Mouse (Mus musculus): ENCODE data around the gene Srsf9.

Srsf9 gene

GRCm38 (mm10) chr5:115326256-115326831 lies 633 bp upstream of the Srsf9 start:
- DNase-seq = no peak

GRCm38 (mm10) chr5:115327610-115328548 lies 902 bp downstream of the Srsf9 start:
- DNase-seq = peak; percentile 46

GRCm38 (mm10) chr5:115330955-115331354 lies 4.0 kb downstream of the Srsf9 start:
- no peak for DNase-seq

- no peak for DNase-seq
Measured at GRCm38 (mm10) chr5:115333626-115334025, 6.6 kb downstream of the Srsf9 start.

GRCm38 (mm10) chr5:115340007-115340406 lies 13.0 kb downstream of the Srsf9 start:
- no peak for DNase-seq

GRCm38 (mm10) chr5:115340577-115341313 lies 13.8 kb downstream of the Srsf9 start, which contains the start of the genes Gatc and Triap1:
Gene Gatc, minus strand, starts transcription at chr5:115341178.
Gene Triap1, plus strand, starts transcription at chr5:115341225.
- peak; percentile 94 for DNase-seq

- no peak for DNase-seq
Measured at GRCm38 (mm10) chr5:115341314-115342165, 14.6 kb downstream of the Srsf9 start.

GRCm38 (mm10) chr5:115347564-115347963 lies 20.6 kb downstream of the Srsf9 start:
- DNase-seq = peak; percentile 80

GRCm38 (mm10) chr5:115348546-115349224 lies 21.7 kb downstream of the Srsf9 start, which contains the start of gene Cox6a1:
Gene Cox6a1, minus strand, starts transcription at chr5:115348981.
- DNase-seq = peak; percentile 99

GRCm38 (mm10) chr5:115349225-115349555 lies 22.2 kb downstream of the Srsf9 start:
- no peak for DNase-seq

- no peak for DNase-seq
Measured at GRCm38 (mm10) chr5:115351348-115351747, 24.4 kb downstream of the Srsf9 start.

GRCm38 (mm10) chr5:115355070-115355469 lies 28.1 kb downstream of the Srsf9 start:
- DNase-seq = no peak

GRCm38 (mm10) chr5:115358872-115359271 lies 31.9 kb downstream of the Srsf9 start:
- DNase-seq = peak; percentile 86

- no peak for DNase-seq
Measured at GRCm38 (mm10) chr5:115359438-115359837, 32.5 kb downstream of the Srsf9 start.

- DNase-seq = no peak
Measured at GRCm38 (mm10) chr5:115359851-115360372, 32.9 kb downstream of the Srsf9 start.

GRCm38 (mm10) chr5:115362216-115362615 lies 35.2 kb downstream of the Srsf9 start:
- DNase-seq = no peak

- no peak for DNase-seq
Measured at GRCm38 (mm10) chr5:115362819-115363714, 36.1 kb downstream of the Srsf9 start.

GRCm38 (mm10) chr5:115364782-115365181 lies 37.8 kb downstream of the Srsf9 start:
- DNase-seq = no peak

GRCm38 (mm10) chr5:115371736-115372135 lies 44.8 kb downstream of the Srsf9 start:
- DNase-seq = no peak

- peak; percentile 44 for DNase-seq
Measured at GRCm38 (mm10) chr5:115373441-115374203, 46.6 kb downstream of the Srsf9 start.

All from right cerebral cortex, postnatal 4 days (tissue).